Mouse (Mus musculus) central nervous system, embryonic 18 days (tissue): ENCODE data around the gene Scaf1. TPM values are rescaled to one million over a fixed set of nuclear protein-coding genes. Genes with fewer than 3 reads are reported as not detected.

Experiments
- polyA plus RNA-seq: library from polyadenylated mRNA; depleted of rRNA; stranded (reverse); fragments of >200 nt; gene quantifications from 2 replicates; pipeline ENCODE4 v1.2.3, GENCODE M21; 2012; rRNA removed

The Scaf1 gene
- polyA plus RNA-seq = 91.3 and 106 TPM in 2 replicates

GRCm38 (mm10) chr7:45015957-45016612 lies at the start of gene Scaf1:
Scaf1 (minus strand) TSS chr7:45016363.

GRCm38 (mm10) chr7:45062239-45062835 lies 46.2 kb upstream of the Scaf1 start, which contains the start of the genes Nosip and Prrg2:
Nosip (plus strand) TSS chr7:45062429.
Prrg2 (minus strand) TSS chr7:45062677.

DNA sequence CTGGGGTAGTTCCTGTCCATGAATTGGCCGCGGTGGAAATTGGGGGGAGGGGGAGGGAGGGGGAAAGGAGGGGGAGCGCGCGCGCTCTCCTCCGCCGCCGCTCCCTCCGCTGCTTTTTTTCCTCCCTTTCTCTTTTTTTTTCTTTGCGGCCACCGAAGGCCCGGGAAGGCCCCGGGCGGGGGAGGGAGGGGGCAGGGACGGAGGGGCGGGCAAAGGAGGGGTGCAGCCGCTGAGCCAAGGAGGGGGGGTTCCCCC lies 36.6 kb upstream of the Scaf1 start, which contains the start of gene Prr12:
Gene Prr12 (minus strand): TSS at position 20 of the 255 bp plus-strand sequence.

GRCm38 (mm10) chr7:45017242-45018061 lies 1.3 kb upstream of the Scaf1 start, which contains the start of gene Rras:
Rras (plus strand) TSS chr7:45017961.

GRCm38 (mm10) chr7:44998501-44998955 lies 17.6 kb downstream of the Scaf1 start, which contains the start of gene Bcl2l12:
Bcl2l12 (minus strand) TSS chr7:44998712.

GRCm38 (mm10) chr7:44997231-44997939 lies 18.8 kb downstream of the Scaf1 start, which contains the start of gene Irf3:
Irf3 (plus strand) TSS chr7:44997648.

DNA sequence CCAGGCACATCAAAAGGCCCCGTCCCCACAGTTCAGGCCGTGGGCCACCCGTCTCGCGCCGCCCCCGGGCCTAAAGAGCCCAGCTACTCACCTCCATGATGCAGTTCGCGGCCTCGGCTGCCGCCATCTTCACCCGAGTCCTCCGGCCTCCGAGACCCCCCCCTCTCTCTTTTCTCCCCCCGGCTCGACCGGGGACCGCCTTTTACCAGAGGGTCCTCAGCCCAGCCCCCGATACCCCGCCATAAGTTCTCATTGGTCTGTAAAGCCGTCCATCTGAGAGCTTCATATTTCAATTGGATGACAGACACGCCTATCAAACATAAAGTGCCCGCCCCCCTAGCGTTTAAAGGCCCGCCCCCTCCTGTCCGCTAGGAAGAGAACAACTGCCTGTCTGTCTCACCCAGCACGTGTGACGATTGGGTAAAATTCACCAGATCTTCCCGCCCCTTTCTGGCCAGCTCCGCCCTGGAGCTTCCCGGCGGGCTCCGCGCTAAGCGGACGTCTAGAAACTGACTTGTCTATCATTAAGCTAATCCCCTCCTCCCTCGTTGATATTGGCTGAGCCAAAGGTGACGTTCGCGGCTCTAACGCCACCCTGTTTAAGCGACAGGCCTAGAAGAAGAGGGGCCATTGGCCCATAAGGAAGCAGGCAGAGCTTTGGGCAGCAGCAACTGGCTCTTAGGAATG lies 29.8 kb downstream of the Scaf1 start, which contains the start of gene Prmt1:
Gene Prmt1 (minus strand): TSS at position 377 of the 687 bp plus-strand sequence.

GRCm38 (mm10) chr7:44974383-44975116 lies 41.6 kb downstream of the Scaf1 start, which contains the start of gene Cpt1c:
Cpt1c (minus strand) TSS chr7:44974851.

Other genes starting within 250 kb of the Scaf1 start
- 60.4 and 62.0 TPM in 2 replicates for gene Nup62, start 200.3 kb downstream of the Scaf1 start, polyA plus RNA-seq
- 0.43 and 0.61 TPM in 2 replicates for gene Il4i1, start 200.0 kb downstream of the Scaf1 start, polyA plus RNA-seq
- 15.3 and 17.9 TPM in 2 replicates for gene Atf5, start 199.7 kb downstream of the Scaf1 start, polyA plus RNA-seq
- gene Akt1s1, start 167.4 kb downstream of the Scaf1 start, polyA plus RNA-seq = 98.0 and 109 TPM in 2 replicates
- 104 and 109 TPM in 2 replicates for gene Tbc1d17, start 167.3 kb downstream of the Scaf1 start, polyA plus RNA-seq
- 31.5 and 33.3 TPM in 2 replicates for gene Pnkp, start 159.2 kb downstream of the Scaf1 start, polyA plus RNA-seq
- gene Ptov1, start 146.6 kb downstream of the Scaf1 start, polyA plus RNA-seq = 560 and 658 TPM in 2 replicates
- 135 and 146 TPM in 2 replicates for gene Med25, start 123.7 kb downstream of the Scaf1 start, polyA plus RNA-seq
- 23.8 and 23.9 TPM in 2 replicates for gene Fuz, start 120.3 kb downstream of the Scaf1 start, polyA plus RNA-seq
- 139 and 165 TPM in 2 replicates for gene Ap2a1, start 86.9 kb downstream of the Scaf1 start, polyA plus RNA-seq
- gene Tsks, start 73.2 kb downstream of the Scaf1 start, polyA plus RNA-seq = 0.08 and 0.10 TPM in 2 replicates
- gene Cpt1c, start 41.5 kb downstream of the Scaf1 start, polyA plus RNA-seq = 96.5 and 105 TPM in 2 replicates
- gene Prmt1, start 29.8 kb downstream of the Scaf1 start, polyA plus RNA-seq = 861 and 874 TPM in 2 replicates
- 89.9 and 97.5 TPM in 2 replicates for gene Irf3, start 18.7 kb downstream of the Scaf1 start, polyA plus RNA-seq
- gene Bcl2l12, start 17.7 kb downstream of the Scaf1 start, polyA plus RNA-seq = 8.4 and 10.7 TPM in 2 replicates
- 20.9 and 23.6 TPM in 2 replicates for gene Rras, start 1.6 kb upstream of the Scaf1 start, polyA plus RNA-seq
- 9.9 and 13.2 TPM in 2 replicates for gene Prr12, start 36.5 kb upstream of the Scaf1 start, polyA plus RNA-seq
- gene Nosip, start 46.1 kb upstream of the Scaf1 start, polyA plus RNA-seq = 74.9 and 77.9 TPM in 2 replicates
- gene Prrg2, start 46.3 kb upstream of the Scaf1 start, polyA plus RNA-seq = 17.9 and 18.6 TPM in 2 replicates
- gene Rcn3, start 75.9 kb upstream of the Scaf1 start, polyA plus RNA-seq = 34.7 and 64.0 TPM in 2 replicates
- gene Fcgrt, start 87.5 kb upstream of the Scaf1 start, polyA plus RNA-seq = 15.8 and 18.4 TPM in 2 replicates
- 524 and 549 TPM in 2 replicates for gene Rps11, start 108.1 kb upstream of the Scaf1 start, polyA plus RNA-seq
- 2,210 and 2,469 TPM in 2 replicates for gene Rpl13a, start 112.4 kb upstream of the Scaf1 start, polyA plus RNA-seq
- 0.21 and 0.34 TPM in 2 replicates for gene Gm45713, start 119.9 kb upstream of the Scaf1 start, polyA plus RNA-seq
- 7.5 and 9.1 TPM in 2 replicates for gene Flt3l, start 120.1 kb upstream of the Scaf1 start, polyA plus RNA-seq
- 144 and 160 TPM in 2 replicates for gene Pih1d1, start 137.9 kb upstream of the Scaf1 start, polyA plus RNA-seq
- gene Aldh16a1, start 138.2 kb upstream of the Scaf1 start, polyA plus RNA-seq = 13.3 and 16.7 TPM in 2 replicates
- 45.9 and 55.3 TPM in 2 replicates for gene Slc17a7, start 147.6 kb upstream of the Scaf1 start, polyA plus RNA-seq
- 0.16 and 0.22 TPM in 2 replicates for gene Gfy, start 163.2 kb upstream of the Scaf1 start, polyA plus RNA-seq
- 0.19 and 0.21 TPM in 2 replicates for gene Pth2, start 164.6 kb upstream of the Scaf1 start, polyA plus RNA-seq
- 0.56 and 0.74 TPM in 2 replicates for gene Ccdc155, start 188.5 kb upstream of the Scaf1 start, polyA plus RNA-seq
- 5.7 and 5.9 TPM in 2 replicates for gene Dkkl1, start 195.8 kb upstream of the Scaf1 start, polyA plus RNA-seq
- gene Tead2, start 199.4 kb upstream of the Scaf1 start, polyA plus RNA-seq = 57.7 and 65.9 TPM in 2 replicates
- gene Cd37, start 222.8 kb upstream of the Scaf1 start, polyA plus RNA-seq = 1.5 and 1.6 TPM in 2 replicates
- 2.1 and 2.2 TPM in 2 replicates for gene Slc6a16, start 224.7 kb upstream of the Scaf1 start, polyA plus RNA-seq